Mouse (Mus musculus) liver, embryonic 14.5 days (tissue): ENCODE data around the gene Zfp940. TPM values are rescaled to one million over a fixed set of nuclear protein-coding genes. Genes with fewer than 3 reads are reported as not detected.

Source experiments
- ATAC-seq: fragments of 200-750 bp; cut with Nextera tagmentation; 2 replicates; pipeline ENCODE4 v1.8.0; 2017; ENCODE audit warnings: moderate number of reproducible peaks, mild to moderate bottlenecking, moderate library complexity; ENCODE audit not compliant: insufficient read depth
- DNase-seq, 3 experiments: peaks; one replicate each; pipeline ENCODE4 v3.0.0-alpha.2; 2012 to 2013; ENCODE audit warnings: low read depth in 3 of 3, low spot score in 3 of 3
- H3K27ac ChIP-seq: fragments of 300-500 bp; sonication (generic); 2 replicates; pipeline ENCODE4 v1.5.1; 2014; ENCODE audit warnings: moderate library complexity, mild to moderate bottlenecking, control low read depth, inconsistent platforms
- H3K27me3 ChIP-seq: fragments of 300-500 bp; sonication (generic); 2 replicates; pipeline ENCODE4 v1.6.1; 2014; ENCODE audit warnings: mild to moderate bottlenecking, low read length, moderate library complexity; ENCODE audit not compliant: control insufficient read depth, insufficient read depth
- H3K36me3 ChIP-seq: fragments of 300-500 bp; sonication (generic); replicated peaks from 2 replicates; pipeline ENCODE4 v1.6.1; 2014; ENCODE audit warnings: low read depth; ENCODE audit not compliant: control insufficient read depth, insufficient read depth
- H3K4me1 ChIP-seq, 2 experiments: fragments of 200-500 bp in 1 of 2; fragments of 300-500 bp in 1 of 2; sonication (generic) in 1 of 2; replicated peaks; 2 replicates each; pipeline ENCODE4 v1.6.1; 2012 to 2014; ENCODE audit warnings: antibody characterized with exemption in 1 of 2, inconsistent platforms in 1 of 2, low read length in 1 of 2; ENCODE audit not compliant: control insufficient read depth in 2 of 2, insufficient read depth in 2 of 2
- H3K4me2 ChIP-seq: fragments of 300-500 bp; sonication (generic); 2 replicates; pipeline ENCODE4 v1.6.1; 2014; ENCODE audit warnings: low read depth, mild to moderate bottlenecking, control low read depth, moderate library complexity
- H3K4me3 ChIP-seq, 2 experiments: fragments of 200-500 bp in 1 of 2; fragments of 300-500 bp in 1 of 2; sonication (generic) in 1 of 2; 2 replicates each; pipeline ENCODE4 v1.5.1; 2012 to 2014; ENCODE audit warnings: low read depth in 2 of 2, low read length in 2 of 2, mild to moderate bottlenecking in 2 of 2, control low read depth in 1 of 2, inconsistent platforms in 1 of 2, moderate library complexity in 1 of 2; ENCODE audit not compliant: insufficient read depth in 1 of 2
- H3K9ac ChIP-seq: fragments of 300-500 bp; sonication (generic); replicated peaks from 2 replicates; pipeline ENCODE4 v1.6.1; 2014; ENCODE audit warnings: mild to moderate bottlenecking, control low read depth, moderate library complexity
- H3K9me3 ChIP-seq: fragments of 300-500 bp; sonication (generic); 2 replicates; pipeline ENCODE4 v1.6.1; 2016; ENCODE audit warnings: low read length, mixed read lengths; ENCODE audit not compliant: control insufficient read depth
- CTCF ChIP-seq: IDR thresholded peaks from 2 replicates; pipeline ENCODE4 v1.5.1; 2016; ENCODE audit warnings: antibody characterized with exemption, low read depth, control low read depth
- EP300 ChIP-seq: IDR thresholded peaks from 2 replicates; pipeline ENCODE4 v1.6.1; 2016; ENCODE audit warnings: antibody characterized with exemption, low read depth
- WGBS: fragments of 180-500 bp; shearing (Covaris S2); extraction: QIAGEN DNeasy Blood & Tissue Kit; methylation state at CpG from one replicate; pipeline ENCODE4 v1.1.7; 2014; ENCODE audit not compliant: insufficient replicate concordance; 5-methylcytosine and 5-hydroxymethylcytosine counted together
- polyA plus RNA-seq, 2 experiments: library from polyadenylated mRNA; depleted of rRNA in 1 of 2; stranded (reverse) in 1 of 2; unstranded in 1 of 2; fragments of >200 nt; fragmentation: Nextera tagmentation in 1 of 2; extraction: Ambion mirVana in 1 of 2; gene quantifications; 2 replicates each; pipeline versions ENCODE4 v1.2.1 to v1.2.3; 2012 to 2014

Zfp940 gene
- polyA plus RNA-seq, 2 experiments = 0.41 to 0.61 TPM

- 67% methylated on average over 2 of the region's 2 CpGs for WGBS
- no peak overlapping the region for H3K27ac ChIP-seq
- DNase-seq (no peak), ATAC-seq (no peak)
- H3K9ac ChIP-seq = no peak overlapping the region
- H3K4me1 ChIP-seq = peaks cover 18 to 31% of the 10 kb centered on the region in 2 experiments
- peak overlapping the region; percentile 83 for H3K4me2 ChIP-seq
- no peak overlapping the region for H3K4me3 ChIP-seq
- no peaks in the 10 kb centered on the region for H3K27me3 ChIP-seq
- no peaks in the 10 kb centered on the region for H3K36me3 ChIP-seq
- H3K9me3 ChIP-seq = no peaks in the 10 kb centered on the region
- TF ChIP-seq CTCF = no peak
- TF ChIP-seq EP300 = no peak
Observed at GRCm38 (mm10) chr7:29814381-29814780, 39.1 kb downstream of the Zfp940 start.

GRCm38 (mm10) chr7:29812244-29812643 lies 41.2 kb downstream of the Zfp940 start:
- 68% methylated on average over 1 of the region's 1 CpGs for WGBS
- Histone ChIP-seq H3K4me3 (no peak overlapping the region), H3K4me2 (no peak overlapping the region), H3K36me3 (no peaks in the 10 kb centered on the region), H3K9me3 (no peaks in the 10 kb centered on the region), H3K4me1 (peaks cover 17 to 27% of the 10 kb centered on the region in 2 experiments), H3K27ac (no peak overlapping the region), H3K27me3 (no peaks in the 10 kb centered on the region), H3K9ac (no peak overlapping the region)
- no peak for TF ChIP-seq CTCF
- TF ChIP-seq EP300 = no peak
- ATAC-seq (no peak), DNase-seq (no peak)

DNA sequence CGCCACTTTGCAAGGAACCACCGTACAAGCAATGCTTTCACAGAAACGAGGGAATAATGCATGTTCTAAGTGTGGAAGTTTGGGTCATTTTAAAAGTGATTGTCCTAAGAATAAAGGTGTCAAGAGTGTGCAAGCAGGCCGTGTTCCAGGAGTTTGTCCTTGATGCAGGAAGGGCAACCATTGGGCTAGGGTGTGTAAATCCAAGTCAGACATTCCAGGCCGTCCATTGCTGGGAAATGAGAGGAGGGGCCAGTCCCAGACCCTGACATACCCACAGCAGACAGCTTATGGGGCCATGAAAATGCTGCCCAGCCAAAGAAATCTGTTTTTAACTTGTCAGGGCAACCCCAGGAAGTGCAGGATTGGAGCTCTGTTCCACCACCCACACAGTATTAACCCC lies 46.4 kb downstream of the Zfp940 start:
- Histone ChIP-seq H3K9me3 (no peaks in the 10 kb centered on the region), H3K27ac (no peak overlapping the region), H3K36me3 (no peaks in the 10 kb centered on the region), H3K4me3 (no peak overlapping the region), H3K4me2 (no peak overlapping the region), H3K4me1 (no peaks in the 10 kb centered on the region), H3K9ac (no peak overlapping the region), H3K27me3 (no peaks in the 10 kb centered on the region)
- ATAC-seq (no peak), DNase-seq (no peak)
- 62% methylated on average over 5 of the region's 5 CpGs for WGBS
- TF ChIP-seq CTCF (no peak), EP300 (no peak)

GRCm38 (mm10) chr7:29792906-29793305 lies 60.6 kb downstream of the Zfp940 start:
- no peak overlapping the region for H3K4me2 ChIP-seq

GRCm38 (mm10) chr7:29785888-29786287 lies 67.6 kb downstream of the Zfp940 start:
- TF ChIP-seq EP300 = no peak
- TF ChIP-seq CTCF = no peak
- no peak overlapping the region for H3K4me3 ChIP-seq
- H3K36me3 ChIP-seq = no peaks in the 10 kb centered on the region
- H3K4me2 ChIP-seq = no peak overlapping the region
- peaks cover 0 to 2% of the 10 kb centered on the region in 2 experiments; a peak in 1 of 4 replicates for H3K4me1 ChIP-seq
- ATAC-seq = no peak
- no peaks in the 10 kb centered on the region for H3K27me3 ChIP-seq
- DNase-seq = no peak
- 68% methylated on average over 5 of the region's 5 CpGs for WGBS
- no peak overlapping the region for H3K27ac ChIP-seq
- no peaks in the 10 kb centered on the region for H3K9me3 ChIP-seq
- H3K9ac ChIP-seq = no peak overlapping the region

More at GRCm38 (mm10) chr7:29792906-29793305, 60.6 kb downstream of the Zfp940 start:
- H3K27me3 ChIP-seq = peaks cover 4% of the 10 kb centered on the region
- DNase-seq = no peak
- no peaks in the 10 kb centered on the region for H3K4me1 ChIP-seq
- no peak overlapping the region for H3K27ac ChIP-seq
- no peak for TF ChIP-seq EP300
- TF ChIP-seq CTCF = no peak
- WGBS = 30% methylated on average over 27 of the region's 27 CpGs
- ATAC-seq = no peak
- H3K36me3 ChIP-seq = no peaks in the 10 kb centered on the region
- no peak overlapping the region for H3K4me3 ChIP-seq
- H3K9ac ChIP-seq = no peak overlapping the region
- H3K9me3 ChIP-seq = no peaks in the 10 kb centered on the region
